Mouse (Mus musculus) lung, postnatal 0 days (tissue): ENCODE data around the gene Olfr38.

Experiments used
- CTCF ChIP-seq: IDR thresholded peaks from 2 replicates; pipeline ENCODE4 v1.5.1; 2016; ENCODE audit warnings: antibody characterized with exemption, mild to moderate bottlenecking
- EP300 ChIP-seq: IDR thresholded peaks from 2 replicates; pipeline ENCODE4 v1.6.1; 2016; ENCODE audit warnings: antibody characterized with exemption, mild to moderate bottlenecking, control low read depth

DNA sequence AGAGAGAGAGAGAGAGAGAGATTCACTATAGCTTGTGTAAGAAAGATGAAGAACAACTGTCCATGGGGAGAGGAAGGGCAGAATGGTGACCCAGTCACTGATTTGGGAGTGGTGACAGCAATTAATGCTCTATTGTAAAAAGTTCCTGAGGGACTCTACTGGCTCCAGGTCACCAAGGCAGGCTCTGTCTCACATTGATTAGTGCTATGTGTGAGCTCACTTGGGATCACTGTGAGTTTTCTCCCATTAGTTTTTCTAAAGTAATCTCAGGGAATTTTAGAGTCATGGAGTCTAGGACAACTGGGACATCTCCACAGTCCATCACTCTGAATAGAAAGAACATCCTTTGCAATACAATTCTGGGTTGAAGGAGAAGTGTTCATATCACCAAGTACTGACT is 28.6 kb downstream of the Olfr38 start, which contains the start of gene Olfr452:
- no peak for TF ChIP-seq CTCF
- no peak for TF ChIP-seq EP300
